Mouse (Mus musculus) limb, embryonic 14.5 days (tissue): ENCODE measurements around the gene Nme3. TPM values are rescaled to one million over a fixed set of nuclear protein-coding genes. Genes with fewer than 3 reads are reported as not detected.

ENCODE experiments used
- ATAC-seq: fragments of 200-750 bp; cut with Nextera tagmentation; 2 replicates; pipeline ENCODE4 v1.8.0; 2017; ENCODE audit warnings: low read depth, moderate number of reproducible peaks, moderate TSS enrichment; ENCODE audit not compliant: low FRiP score
- DNase-seq: peaks from one replicate; pipeline ENCODE4 v3.0.0-alpha.2; 2015; ENCODE audit warnings: low spot score
- H3K27ac ChIP-seq: fragments of 300-500 bp; sonication (generic); replicated peaks from 2 replicates; pipeline ENCODE4 v1.5.1; 2014; ENCODE audit warnings: low read depth, mild to moderate bottlenecking, low read length, moderate library complexity, mixed read lengths
- H3K27me3 ChIP-seq: fragments of 300-500 bp; sonication (generic); 2 replicates; pipeline ENCODE4 v1.6.1; 2014; ENCODE audit warnings: low read length, mixed read lengths; ENCODE audit not compliant: control insufficient read depth, insufficient read depth
- H3K36me3 ChIP-seq: fragments of 300-500 bp; sonication (generic); 2 replicates; pipeline ENCODE4 v1.6.1; 2014; ENCODE audit warnings: mild to moderate bottlenecking, low read length, moderate library complexity, mixed read lengths; ENCODE audit not compliant: control insufficient read depth, insufficient read depth
- H3K4me1 ChIP-seq: fragments of 300-500 bp; sonication (generic); 2 replicates; pipeline ENCODE4 v1.6.1; 2014; ENCODE audit warnings: antibody characterized with exemption, low read length, mixed read lengths; ENCODE audit not compliant: control insufficient read depth, insufficient read depth
- H3K4me2 ChIP-seq: fragments of 300-500 bp; sonication (generic); replicated peaks from 2 replicates; pipeline ENCODE4 v1.6.1; 2014; ENCODE audit warnings: low read depth, mild to moderate bottlenecking, low read length, moderate library complexity; ENCODE audit not compliant: severe bottlenecking
- H3K4me3 ChIP-seq: fragments of 300-500 bp; sonication (generic); replicated peaks from 2 replicates; pipeline ENCODE4 v1.5.1; 2014; ENCODE audit warnings: low read length
- H3K9ac ChIP-seq: fragments of 300-500 bp; sonication (generic); 2 replicates; pipeline ENCODE4 v1.6.1; 2014; ENCODE audit warnings: mild to moderate bottlenecking, low read depth, low read length, moderate library complexity; ENCODE audit not compliant: severe bottlenecking
- H3K9me3 ChIP-seq: fragments of 300-500 bp; sonication (generic); 2 replicates; pipeline ENCODE4 v1.6.1; 2016; ENCODE audit warnings: low read length; ENCODE audit not compliant: control insufficient read depth
- POLR2A ChIP-seq: fragments of 200-500 bp; IDR thresholded peaks from 2 replicates; pipeline ENCODE4 v1.8.0; 2012; ENCODE audit warnings: inconsistent platforms, mild to moderate bottlenecking, moderate library complexity, borderline replicate concordance; ENCODE audit not compliant: insufficient read depth, insufficient read length; ENCODE audit errors: extremely low read depth
- WGBS: fragments of 180-500 bp; shearing (Covaris S2); extraction: QIAGEN DNeasy Blood & Tissue Kit; methylation state at CpG from one replicate; pipeline ENCODE4 v1.1.7; 2014; 5-methylcytosine and 5-hydroxymethylcytosine counted together
- polyA plus RNA-seq, 2 experiments: library from polyadenylated mRNA; depleted of rRNA in 1 of 2; stranded (reverse) in 1 of 2; unstranded in 1 of 2; fragments of >200 nt; fragmentation: Nextera tagmentation in 1 of 2; extraction: Ambion mirVana in 1 of 2; gene quantifications; 2 replicates each; pipeline versions ENCODE4 v1.2.1 to v1.2.3; 2012 to 2014

Gene Nme3
- polyA plus RNA-seq, 2 experiments, result 36.5 to 47.6 TPM

GRCm38 (mm10) chr17:24902124-24902523, 5.8 kb downstream of the Nme3 start:
- WGBS, result 89% methylated on average over 5 of the region's 5 CpGs
- DNase-seq, result no peak

GRCm38 (mm10) chr17:24902671-24903474, 6.6 kb downstream of the Nme3 start:
- WGBS, result 67% methylated on average over 9 of the region's 9 CpGs
- Histone ChIP-seq H3K27ac (no peak overlapping the region), H3K4me2 (no peak overlapping the region), H3K9ac (no peak overlapping the region), H3K4me1 (no peaks in the 10 kb centered on the region), H3K27me3 (no peaks in the 10 kb centered on the region), H3K4me3 (no peak overlapping the region), H3K9me3 (no peaks in the 10 kb centered on the region), H3K36me3 (peaks cover 99% of the 10 kb centered on the region)
- TF ChIP-seq POLR2A, result no peak
- DNase-seq (no peak), ATAC-seq (no peak)

More at GRCm38 (mm10) chr17:24902124-24902523, 5.8 kb downstream of the Nme3 start:
- Histone ChIP-seq H3K9me3 (no peaks in the 10 kb centered on the region), H3K4me1 (peaks cover 4% of the 10 kb centered on the region; the same call in 1 of the 2 replicates), H3K27ac (no peak overlapping the region), H3K9ac (no peak overlapping the region), H3K4me3 (no peak overlapping the region), H3K27me3 (no peaks in the 10 kb centered on the region), H3K4me2 (no peak overlapping the region), H3K36me3 (peaks cover 99% of the 10 kb centered on the region)
- no peak for TF ChIP-seq POLR2A
- no peak for ATAC-seq

- Histone ChIP-seq H3K4me3 (no peak overlapping the region), H3K4me2 (no peak overlapping the region), H3K9me3 (no peaks in the 10 kb centered on the region), H3K36me3 (peaks cover 98% of the 10 kb centered on the region), H3K9ac (no peak overlapping the region), H3K27ac (no peak overlapping the region), H3K27me3 (no peaks in the 10 kb centered on the region), H3K4me1 (no peaks in the 10 kb centered on the region)
- TF ChIP-seq POLR2A, result no peak
- DNase-seq (no peak), ATAC-seq (no peak)
- 90% methylated on average over 9 of the region's 9 CpGs for WGBS
Observed at GRCm38 (mm10) chr17:24903767-24904166, 7.5 kb downstream of the Nme3 start.

GRCm38 (mm10) chr17:24907591-24907990, 11.3 kb downstream of the Nme3 start:
- ATAC-seq, result no peak
- no peak for TF ChIP-seq POLR2A
- DNase-seq, result no peak
- Histone ChIP-seq H3K4me3 (no peak overlapping the region), H3K9me3 (no peaks in the 10 kb centered on the region), H3K4me2 (no peak overlapping the region), H3K27me3 (no peaks in the 10 kb centered on the region), H3K4me1 (no peaks in the 10 kb centered on the region), H3K27ac (no peak overlapping the region), H3K9ac (no peak overlapping the region), H3K36me3 (peaks cover 97% of the 10 kb centered on the region)
- WGBS, result 97% methylated on average over 2 of the region's 2 CpGs

- Histone ChIP-seq H3K4me1 (no peaks in the 10 kb centered on the region), H3K27me3 (no peaks in the 10 kb centered on the region), H3K4me3 (no peak overlapping the region), H3K27ac (no peak overlapping the region), H3K9ac (no peak overlapping the region), H3K9me3 (no peaks in the 10 kb centered on the region), H3K4me2 (no peak overlapping the region), H3K36me3 (peaks cover 96% of the 10 kb centered on the region)
- no peak for TF ChIP-seq POLR2A
- ATAC-seq (no peak), DNase-seq (no peak)
Observed at GRCm38 (mm10) chr17:24913984-24914383, 17.7 kb downstream of the Nme3 start.
